Mouse (Mus musculus): Measurements from ENCODE around the gene Nynrin.

The Nynrin gene

DNA sequence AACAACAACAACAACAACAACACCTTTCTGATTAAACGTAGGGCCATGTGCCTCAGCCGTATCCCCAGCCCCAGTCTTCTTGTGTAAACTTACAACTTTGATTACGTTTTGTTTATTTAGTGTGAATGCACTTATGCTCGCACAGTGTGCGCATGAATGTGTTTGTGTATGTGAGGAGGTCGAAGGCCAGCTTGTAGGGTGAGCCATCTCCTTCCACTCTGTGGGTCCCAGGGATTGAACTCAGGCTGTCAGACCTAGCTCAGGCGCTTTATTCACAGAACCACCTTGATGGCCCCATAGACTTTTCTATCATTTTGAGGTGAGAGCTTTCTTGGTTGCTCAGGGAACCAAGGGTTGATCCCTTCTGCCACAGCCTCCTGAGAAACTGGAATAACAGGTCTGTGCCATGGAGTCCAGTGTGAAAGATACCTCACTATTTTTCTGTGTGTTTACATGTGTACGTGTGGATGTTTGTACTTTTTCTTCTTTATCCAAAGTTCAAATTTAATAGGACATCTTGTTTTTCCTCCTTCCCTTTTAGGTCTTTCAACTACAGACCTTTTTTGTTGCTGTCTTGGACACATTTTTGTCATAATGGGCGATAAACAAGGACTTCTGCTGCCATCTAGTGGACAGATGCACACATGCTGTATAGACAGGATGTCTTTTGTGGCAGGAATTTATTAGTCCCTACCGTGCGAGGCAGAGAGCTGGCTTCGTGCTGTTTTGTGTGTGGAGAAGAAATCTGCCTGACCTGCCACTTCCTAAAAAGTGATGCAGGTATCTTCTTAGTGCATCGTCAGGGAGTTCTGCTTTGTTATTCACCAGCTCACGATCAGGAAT lies 64.7 kb downstream of the Nynrin start:
- no peak for DNase-seq (ENCODE audit: extremely low read depth, insufficient read length, low spot score)

DNA sequence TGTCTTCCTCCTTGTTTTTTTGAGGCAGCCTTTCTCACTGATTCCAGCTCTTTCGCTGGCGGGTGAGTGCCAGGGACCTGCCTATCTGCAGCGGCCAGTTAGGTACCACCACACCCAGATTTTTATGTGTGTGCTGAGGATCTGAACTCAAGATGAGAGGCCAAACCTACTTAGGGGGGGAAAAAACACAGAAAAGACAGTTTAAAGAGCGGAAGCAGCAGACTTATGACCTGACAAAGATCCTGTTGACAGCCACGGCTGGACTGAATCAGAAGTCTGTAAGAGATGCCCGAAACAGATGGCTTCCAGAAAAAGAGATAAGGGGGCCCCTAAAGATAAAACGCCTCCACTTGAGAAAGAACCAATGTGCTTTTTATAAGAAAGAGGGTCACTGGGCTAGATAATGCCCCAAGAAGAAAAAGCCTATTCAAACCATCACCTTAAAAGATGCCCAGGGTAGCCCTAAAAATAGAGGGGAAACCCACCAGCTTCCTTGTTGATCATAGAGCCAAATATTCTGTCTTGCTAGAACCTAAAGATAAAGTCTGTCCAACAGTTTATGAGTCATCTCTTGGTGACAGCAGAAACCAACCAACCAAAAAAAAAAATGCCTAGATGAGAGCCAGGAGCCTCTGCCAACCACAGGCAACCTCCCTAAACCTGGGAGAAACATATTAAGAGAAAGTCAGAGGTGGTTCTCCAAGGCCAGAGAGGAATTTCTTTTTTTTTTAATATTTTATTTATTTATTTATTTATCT lies 68.8 kb downstream of the Nynrin start:
- DNase-seq (ENCODE audit: extremely low read depth, insufficient read length, low spot score) = no peak
